Mouse (Mus musculus) kidney, postnatal 25 days (tissue): ENCODE measurements around the gene Sec22c.
A peak's percentile ranks its signal among the peaks of the same experiment; 100 is the strongest.

Experiments used
- DNase-seq, 2 experiments: peaks; one replicate each; pipeline ENCODE4 v3.0.0; 2021; ENCODE audit warnings: mixed read lengths in 2 of 2

The Sec22c gene

DNA sequence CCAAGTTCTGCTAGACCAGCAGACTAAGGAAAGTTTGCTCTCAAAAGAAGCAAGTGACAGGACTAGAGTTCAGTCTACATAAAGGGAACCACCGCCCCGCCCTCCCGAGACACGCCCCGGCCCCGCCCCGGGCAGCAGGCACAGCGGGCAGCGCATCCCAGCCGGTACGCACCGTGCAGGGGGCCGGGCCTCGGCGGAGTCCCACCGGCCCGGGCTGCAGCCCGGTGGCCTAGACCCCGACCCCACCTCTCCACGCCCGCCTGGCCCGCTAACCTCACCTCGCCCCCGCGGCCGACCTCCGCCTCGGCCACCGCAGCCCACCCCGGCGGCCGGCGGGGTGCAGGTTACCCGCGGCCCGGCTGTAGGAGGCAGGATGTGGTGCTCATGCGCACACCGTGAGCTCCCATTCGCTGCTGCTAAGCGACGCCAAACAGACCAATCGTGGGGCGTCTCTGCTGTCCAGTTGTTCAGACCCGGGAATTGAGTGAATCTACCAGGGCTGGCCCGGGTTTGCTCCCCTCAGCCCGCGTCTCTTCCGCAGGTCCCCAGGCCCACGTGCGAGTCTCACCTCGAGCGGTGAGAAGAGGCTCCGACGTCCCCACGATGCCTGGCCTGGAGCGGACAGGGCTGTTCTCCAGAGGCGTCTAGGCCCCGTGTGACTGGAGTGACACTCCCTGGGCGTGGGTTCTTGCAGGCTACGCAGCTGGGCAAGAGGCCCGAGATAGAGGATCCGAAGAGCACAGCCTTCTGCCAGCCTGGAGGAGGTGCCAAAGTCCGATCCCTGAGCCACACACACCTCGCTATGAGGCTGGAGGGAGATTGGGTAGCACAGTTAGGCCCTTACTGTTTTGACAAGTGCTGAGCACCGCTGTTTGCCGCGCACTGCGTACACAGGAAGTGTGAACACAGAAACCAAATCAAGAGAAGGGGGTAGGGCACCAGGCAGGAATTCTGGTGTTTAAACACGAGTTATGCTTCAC, at the start of gene Sec22c:
Sec22c (minus strand) TSS at position 845 of the 980 bp plus-strand sequence.
- DNase-seq = peak; percentile 91 to 96

DNA sequence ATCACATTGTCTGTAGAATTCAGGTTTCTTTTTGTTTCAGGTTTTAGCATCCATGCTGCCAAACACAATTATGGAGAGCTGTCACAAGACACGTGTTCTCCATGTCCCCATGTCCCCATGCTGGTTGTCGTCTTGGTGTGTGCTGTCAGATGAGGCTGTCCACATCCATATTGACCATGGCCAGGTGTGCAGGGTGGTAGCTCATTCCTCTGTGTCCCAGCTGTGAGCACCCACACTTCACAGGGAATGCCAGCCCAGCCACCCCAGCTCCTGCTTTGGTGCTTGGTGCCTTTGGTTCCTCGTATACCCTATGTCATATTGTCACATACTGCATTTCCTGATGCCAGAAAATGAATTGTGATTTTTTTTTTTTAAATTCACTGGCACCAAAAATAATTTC, 49.3 kb upstream of the Sec22c start:
- DNase-seq = no peak

DNA sequence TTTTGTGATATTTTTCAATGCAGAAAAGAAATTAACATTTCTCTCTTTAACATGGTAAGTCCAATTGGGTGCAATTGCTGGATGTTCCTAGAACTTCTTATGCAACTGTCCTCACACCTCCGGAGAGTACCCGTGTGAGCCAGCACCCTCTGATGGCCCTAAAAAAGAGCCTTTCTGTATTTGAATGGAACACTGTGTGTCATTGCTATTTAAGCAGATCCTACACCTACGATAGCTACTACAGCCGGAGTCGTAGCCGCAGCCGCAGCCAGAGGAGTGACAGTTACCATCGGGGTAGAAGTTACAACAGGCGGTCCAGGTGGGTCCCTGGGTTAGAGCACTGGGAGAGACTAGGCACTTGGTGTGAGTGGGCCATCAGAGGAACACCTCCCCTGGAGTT, 47.5 kb upstream of the Sec22c start:
- DNase-seq = no peak

DNA sequence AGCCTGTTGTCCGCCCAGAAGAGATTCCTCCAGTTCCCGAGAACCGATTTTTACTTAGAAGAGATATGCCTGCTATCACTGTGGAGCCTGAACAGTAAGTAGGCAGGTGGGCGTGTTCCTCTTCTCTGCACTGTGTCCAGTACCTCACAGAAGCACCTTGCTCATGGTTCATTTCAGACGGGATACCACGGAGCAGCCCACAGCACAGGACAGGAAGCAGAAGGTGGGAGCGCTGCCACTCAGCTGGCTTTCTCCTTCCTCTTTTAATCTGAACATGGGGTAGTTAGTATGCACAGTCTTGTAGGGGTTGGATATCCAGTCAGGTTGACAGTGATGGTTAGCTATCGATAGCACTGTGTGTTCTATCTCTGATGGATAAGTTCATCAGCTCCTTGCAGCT, 38.8 kb upstream of the Sec22c start:
- DNase-seq = no peak

DNA sequence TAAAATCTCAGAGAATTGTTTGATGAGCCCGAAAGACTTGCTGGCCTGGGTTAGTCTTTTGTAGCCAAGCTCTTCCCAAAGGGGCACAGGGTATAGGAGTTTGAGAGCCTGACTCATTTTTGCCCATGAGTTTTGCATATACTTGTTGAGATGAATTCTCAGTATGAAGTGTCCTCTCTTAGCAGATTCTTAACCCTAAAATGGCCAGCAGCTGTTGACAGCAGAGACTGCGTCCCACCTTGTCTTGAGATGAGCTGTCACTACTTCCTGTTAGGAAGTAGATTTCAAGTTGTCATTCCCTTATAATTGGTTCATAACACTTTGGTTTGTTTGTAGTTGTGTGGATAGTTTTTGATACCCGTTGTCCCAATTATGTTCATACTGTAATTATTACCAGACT, 35.9 kb upstream of the Sec22c start:
- DNase-seq = no peak

DNA sequence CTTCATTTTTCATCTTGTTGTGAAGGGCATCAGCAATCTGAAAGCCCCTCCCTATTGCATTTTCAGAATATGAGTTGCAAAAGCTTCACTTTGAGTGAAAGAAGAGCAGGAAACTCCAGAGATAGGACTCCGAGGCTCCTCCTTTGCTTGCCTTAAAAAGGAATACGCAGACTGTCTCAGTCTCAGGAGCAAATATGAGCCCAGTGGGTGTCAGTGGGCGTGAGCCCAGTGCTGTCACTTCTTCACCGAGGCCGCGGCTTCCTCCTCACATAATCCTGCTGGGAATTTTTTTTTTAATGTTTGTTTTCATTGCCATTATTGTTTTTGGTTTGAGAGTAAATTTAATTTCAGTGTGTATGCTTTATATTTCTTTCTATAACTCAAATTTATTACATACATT, 35.2 kb upstream of the Sec22c start:
- DNase-seq = no peak

DNA sequence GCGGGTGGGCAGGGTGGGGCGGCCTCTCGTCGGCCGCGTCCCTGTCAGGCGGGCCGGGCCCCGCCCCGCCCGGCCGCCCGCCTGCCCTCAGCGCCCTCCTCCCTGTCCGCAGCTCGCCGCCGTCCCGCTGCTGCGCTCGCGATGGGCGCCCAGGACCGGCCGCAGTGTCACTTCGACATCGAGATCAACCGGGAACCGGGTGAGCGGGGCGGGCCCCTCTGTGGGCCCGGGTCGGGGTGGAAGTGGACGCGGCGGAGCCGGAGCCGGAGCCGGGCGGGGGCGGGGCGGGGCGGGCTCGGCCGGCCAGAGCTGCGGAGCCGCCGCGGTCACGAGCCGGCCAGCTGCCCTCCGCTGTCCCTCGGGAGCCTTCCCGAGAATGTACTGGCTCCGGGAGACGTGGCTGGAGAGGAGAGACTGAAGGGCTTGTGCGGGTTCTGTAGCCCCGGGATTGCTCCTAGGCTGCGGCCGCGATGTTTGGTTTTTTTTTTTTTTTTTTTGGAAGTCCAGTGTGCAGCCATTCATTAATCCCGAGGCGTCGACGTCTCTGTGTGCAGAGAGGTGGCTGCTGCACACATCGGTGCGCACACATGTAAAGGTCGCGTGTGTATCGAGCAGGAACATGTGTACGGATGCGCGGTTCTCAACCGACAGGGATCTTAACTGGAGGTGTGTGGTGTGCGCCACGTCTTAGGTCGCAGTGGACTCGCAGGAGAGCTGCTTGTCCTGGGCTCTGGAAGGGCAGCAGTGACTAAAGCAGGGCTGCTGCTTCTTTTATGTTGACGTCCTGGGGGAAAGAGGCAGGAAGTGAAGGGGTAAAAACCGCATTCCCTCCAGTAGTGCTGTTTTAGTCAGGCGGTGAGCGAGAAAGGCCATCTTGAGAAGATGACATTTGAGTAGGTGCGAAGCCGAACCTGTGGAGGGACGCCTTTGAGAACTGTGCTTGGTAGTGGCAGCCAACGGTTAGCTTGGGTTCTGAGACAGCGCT, 14.3 kb upstream of the Sec22c start:
- peak; percentile 23 to 58 for DNase-seq

DNA sequence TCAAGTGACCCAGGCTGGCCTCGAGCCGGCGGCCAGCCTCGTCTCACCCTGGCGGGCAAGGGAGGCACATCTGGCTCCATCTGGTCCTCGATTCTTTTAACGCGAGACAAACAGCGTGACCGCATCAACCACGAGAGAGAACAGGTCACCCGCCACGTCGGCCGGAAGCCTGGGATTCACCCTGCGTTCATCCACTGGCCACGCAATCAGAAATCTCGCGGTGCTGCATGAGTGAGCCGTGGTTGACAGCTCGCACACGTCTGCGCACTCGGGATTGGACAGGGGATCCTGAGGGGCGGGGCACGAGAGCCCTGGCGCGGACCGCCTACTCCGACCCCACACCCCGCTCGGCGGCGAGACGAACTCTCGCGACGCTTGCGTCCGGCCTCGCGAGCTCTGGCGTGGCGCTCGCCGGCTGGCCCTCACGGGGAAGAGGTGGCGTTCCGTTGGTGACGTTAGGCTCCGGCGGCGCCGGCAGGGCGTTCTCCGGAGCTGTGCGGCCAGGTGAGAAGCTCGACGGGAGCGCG, 13.6 kb upstream of the Sec22c start, which contains the start of gene Nktr:
Nktr (plus strand) TSS at position 378 of the 527 bp plus-strand sequence.
- peak; percentile 98 to 99 for DNase-seq

DNA sequence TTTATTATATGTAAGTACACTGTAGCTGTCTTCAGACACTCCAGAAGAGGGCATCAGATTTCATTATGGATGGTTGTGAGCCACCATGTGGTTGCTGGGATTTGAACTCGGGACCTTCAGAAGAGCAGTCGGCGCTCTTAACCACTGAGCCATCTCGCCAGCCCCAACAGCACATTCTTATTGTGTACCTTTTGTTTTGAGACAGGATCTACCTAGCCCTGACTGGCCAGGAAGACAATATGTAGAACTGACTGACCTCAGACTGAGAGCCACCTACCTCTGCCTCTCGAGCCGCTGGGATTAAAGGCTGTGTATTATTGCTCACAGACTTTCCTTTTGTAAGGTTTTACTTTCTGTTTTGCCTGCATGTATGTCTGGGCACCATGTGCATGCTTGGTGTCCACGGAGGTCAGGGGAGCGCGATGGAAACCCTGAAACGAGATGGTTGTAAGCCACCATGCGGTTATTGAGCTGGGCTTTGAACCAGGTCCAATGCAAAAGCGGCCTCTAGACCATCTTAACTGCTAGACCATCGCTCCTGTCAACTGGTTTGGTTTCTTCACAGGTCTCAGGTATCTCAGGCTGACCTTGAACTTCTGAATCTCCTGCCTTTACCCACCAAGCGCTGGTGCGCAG, 12.9 kb upstream of the Sec22c start:
- DNase-seq = peak in 1 of 2 experiments; percentile 44

DNA sequence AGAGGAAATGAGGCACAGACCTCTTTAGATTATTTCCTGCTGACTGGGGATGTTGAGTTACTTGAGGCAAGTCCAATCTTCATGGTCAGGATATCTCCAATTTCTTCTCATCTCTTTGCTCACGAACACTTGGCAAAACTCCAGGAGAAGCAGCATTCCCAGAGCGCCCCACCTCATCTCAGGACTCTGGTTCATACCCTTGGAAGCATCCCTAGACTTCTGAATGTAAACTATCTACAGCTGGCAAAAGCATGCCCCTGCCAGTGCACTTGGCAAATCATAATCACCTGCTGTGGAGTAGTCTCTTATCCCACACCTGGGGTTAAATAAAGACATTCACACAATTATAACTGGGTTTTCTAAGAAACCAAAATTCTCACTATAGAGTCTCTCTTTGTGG, 11.8 kb upstream of the Sec22c start:
- no peak for DNase-seq

DNA sequence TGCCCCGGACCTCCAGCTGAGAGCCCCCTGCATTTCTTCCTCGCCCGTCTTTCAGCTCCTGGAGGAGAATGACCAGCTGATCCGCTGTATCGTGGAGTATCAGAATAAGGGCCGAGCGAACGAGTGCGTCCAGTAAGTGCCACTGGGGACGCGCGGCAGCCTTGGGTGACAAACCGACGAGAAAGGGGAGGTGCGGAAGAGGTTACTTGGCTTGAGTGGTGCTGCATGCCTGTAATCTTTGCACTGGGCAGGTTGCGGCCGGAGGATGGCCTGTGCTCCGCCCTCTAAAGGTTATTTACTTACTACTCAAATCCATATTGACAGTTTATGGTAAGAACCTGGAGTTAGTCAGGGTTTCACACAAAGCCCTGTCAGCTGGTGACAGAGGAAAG, 5.3 kb upstream of the Sec22c start:
- peak; percentile 54 to 75 for DNase-seq

DNA sequence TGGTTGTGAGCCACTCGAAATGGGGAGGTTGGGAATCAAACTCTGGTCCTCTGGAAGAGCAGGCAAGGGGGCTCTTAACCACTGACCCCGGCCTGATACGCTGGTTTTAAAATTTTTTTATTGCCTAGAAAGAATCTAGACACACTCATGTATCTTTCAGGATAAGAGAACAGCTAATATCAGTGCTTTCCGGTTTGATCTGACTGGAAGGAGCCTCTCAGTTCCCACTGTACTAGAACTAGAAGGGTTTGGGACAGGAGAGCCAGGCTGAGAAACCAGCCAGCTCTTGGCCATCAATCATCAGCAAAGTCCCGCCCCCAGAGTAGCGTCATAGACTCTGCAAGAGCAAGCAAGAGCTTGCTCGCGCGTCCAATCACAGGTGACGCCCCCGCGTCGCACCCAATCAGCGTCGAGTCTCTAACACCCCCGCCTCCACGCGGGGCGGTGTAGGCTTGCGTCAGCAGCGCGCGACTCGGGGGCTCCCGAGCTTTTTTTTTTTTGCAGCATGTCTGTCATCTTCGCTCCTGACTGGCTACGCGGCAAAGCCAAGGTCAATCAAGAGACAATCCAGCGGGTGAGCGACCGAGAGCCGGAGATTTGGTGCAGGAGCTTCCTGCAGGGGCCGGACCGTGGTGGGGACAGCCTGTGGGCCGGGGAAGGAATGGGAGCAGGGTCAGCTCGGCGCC, 4.8 kb upstream of the Sec22c start, which contains the start of gene Ss18l2:
Ss18l2 (plus strand) TSS at position 432 of the 686 bp plus-strand sequence.
- DNase-seq = peak; percentile 100

DNA sequence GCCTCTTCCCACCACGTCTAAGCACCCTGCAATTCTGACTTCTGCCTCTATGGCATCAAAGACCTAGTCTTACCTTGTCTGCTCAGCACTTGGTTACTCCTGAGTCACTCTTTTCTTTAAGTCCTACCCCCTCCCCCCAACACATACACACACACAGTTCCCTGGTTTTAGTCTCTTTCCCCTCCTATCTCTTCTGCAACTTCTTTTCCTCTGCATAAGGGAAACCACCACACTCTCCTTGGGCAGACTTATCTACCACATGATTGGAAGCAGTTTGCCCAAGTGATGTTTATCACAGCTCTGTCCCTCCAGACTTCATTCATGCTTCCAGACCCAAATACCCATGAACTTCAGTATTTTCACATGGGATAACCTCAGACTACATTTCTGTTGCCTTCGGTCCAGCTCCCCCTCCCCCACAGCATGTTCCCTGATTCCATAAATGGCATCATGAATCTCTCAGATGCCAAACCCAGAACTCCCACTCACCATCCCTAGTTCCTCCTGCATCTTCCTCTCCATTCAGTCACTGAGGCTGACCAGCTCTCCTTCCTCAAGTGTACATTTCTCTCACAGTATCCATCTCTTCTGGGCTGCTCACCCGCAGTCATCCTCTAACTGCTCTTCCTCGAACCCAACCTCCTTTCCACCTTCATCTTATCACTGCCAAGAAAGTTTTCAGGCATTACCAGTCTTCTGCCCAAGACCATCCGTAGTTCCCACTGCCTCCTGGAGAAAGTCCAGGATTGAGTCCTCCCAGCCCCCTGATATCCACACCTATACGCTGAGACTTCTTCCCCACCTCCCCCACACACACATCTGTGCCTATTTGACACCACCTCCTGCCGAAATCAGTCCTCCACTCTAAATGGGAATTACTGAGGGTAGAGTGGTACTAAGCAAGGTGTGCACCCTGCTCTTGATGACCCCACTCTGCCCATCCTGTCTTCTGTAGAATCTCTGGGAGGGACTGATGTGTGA, 3.5 kb upstream of the Sec22c start:
- DNase-seq = no peak

DNA sequence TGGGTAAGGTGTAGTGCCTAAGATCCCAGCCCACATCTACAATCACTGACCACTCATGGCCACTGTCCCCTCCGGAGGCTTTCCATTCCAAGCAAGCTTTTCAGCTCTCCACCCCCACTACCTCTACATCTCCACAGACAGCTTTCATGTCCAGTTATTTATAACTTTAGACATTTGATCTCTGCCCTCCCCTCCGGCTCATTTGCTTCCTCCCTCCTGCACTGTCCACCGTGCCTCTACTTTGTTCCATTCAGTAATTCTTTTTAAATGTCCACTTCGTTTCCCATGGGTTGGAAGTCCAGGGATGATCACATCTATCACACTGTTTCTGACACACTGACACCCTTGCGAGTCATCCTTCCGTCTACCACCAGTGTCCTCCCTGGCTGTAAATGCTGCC, 2.5 kb upstream of the Sec22c start:
- peak in 1 of 2 experiments; percentile 36 for DNase-seq

DNA sequence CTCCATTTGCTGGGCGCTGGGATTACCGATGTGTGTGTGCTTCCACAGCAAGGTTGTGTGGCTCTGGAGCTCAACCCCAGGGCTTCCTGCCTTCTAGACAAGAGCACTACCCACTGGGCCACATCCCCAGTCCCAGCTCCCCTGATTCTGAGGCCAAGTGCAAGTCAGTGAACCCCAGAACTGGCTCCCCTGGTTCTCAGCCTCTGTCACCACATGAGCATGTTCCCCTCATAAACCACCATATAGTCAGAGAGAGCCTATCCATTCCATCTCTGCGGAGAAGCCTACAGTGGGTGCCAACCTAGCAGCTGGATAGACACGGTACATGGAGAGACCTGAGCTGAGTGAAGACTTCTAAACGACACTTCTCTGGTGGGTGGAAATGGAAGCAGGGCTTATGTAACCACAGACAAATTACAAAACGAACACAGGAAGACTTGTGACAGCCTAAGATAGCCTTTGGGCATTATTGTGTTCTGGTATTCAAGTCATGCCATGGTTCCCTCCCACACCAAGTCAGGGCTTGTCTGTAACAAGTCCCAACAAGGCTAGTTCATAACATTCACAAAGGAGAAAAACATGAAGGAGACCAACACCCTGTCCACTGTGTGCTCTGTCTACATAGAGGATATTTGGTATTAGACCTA, 862 bp upstream of the Sec22c start:
- peak in 1 of 2 experiments; percentile 17 for DNase-seq

DNA sequence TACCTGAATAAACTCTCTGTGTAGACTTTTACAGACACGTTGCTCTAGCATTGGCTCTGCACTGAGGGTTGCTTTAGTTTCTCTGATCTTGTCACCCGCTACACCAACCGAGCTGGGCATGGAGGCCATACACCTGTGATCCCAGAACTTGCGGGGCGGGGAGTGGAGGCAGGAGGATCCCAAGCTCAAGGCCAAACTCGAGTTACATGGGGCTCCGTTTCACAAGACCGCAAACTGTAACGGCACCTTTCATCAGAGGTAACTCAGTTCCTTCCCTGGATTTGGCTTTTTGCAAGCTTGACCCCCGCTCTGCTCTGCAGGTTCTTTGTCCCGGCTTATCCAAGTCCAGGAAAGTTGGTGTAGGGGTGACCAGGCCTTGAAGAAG, 1.0 kb downstream of the Sec22c start:
- DNase-seq = peak in 1 of 2 experiments; percentile 39

DNA sequence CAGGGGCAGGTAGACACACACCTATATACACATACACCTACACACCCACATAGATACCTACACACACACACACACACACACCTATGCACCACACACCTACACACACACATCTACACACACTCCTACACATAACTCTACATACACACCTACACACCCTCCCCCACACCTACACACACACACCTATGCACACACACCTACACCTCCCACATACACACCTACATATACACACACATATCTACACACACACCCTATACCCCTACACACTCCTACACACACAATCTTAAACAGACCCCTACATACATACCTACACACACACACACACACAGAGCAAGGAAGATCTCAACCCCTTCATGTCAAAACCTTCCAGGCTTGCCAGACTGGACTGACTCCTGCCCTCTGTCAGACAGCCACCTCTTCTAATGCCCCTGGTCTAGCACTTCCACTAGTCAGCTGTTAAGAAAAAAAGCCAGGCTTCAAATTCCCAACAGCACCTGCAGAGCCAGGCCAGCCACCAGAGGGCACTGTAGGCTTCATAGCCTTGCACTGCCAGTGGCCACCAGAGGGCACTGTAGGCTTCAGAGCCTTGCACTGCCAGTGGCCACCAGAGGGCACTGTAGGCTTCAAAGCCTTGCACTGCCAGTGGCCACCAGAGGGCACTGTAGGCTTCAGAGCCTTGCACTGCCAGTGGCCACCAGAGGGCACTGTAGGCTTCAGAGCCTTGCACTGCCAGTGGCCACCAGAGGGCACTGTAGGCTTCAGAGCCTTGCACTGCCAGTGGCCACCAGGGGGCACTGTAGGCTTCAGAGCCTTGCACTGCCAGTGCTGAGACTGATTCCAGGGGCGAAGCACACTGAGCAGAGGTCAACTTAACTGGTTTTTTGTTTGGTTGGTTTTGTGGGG, 7.9 kb downstream of the Sec22c start:
- DNase-seq = peak; percentile 65 to 77

DNA sequence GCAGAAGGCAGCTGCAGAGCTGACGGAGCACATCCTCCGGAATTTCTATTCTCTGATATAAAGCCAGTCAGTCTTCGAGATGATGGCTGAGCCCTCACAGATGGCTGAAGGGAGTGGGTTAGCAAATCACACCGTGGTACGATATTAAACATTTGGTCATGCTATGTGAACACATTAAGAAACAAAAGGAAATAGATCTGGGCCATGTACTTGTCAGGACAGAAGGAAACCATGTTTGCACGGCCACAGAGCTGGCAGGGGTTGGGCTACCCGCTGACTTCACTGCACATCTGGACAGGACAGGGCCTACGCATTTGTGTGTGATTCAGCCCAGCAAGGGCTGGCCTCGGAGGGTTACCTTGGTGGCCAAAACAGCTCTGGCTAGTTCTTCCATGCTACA, 8.7 kb downstream of the Sec22c start:
- no peak for DNase-seq

DNA sequence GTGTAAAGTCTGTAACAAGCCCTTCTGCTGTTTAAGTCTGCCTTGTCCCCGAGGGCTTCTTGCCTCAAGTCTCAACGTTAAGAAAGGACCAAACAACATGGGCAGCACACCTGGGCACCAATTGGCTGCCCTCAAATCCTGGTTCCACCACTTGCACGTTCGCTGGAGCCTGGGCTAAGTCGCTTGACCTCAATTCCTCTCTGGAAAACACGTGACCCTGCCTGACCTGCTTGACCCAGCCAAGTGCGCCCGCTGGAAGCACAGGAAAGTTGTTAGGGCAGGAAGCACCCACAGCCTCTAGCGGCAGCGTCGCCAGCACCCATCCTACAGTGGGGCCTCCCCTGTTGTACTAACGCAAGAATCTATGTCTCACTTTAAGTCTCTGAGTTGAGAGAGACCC, 10.6 kb downstream of the Sec22c start:
- DNase-seq = no peak
